Mouse (Mus musculus): ENCODE data around the gene Grb10. TPM values are rescaled to one million over a fixed set of nuclear protein-coding genes. Genes with fewer than 3 reads are reported as not detected.

Gene Grb10
- polyA plus RNA-seq, 1 experiment = 12.1 TPM

DNA sequence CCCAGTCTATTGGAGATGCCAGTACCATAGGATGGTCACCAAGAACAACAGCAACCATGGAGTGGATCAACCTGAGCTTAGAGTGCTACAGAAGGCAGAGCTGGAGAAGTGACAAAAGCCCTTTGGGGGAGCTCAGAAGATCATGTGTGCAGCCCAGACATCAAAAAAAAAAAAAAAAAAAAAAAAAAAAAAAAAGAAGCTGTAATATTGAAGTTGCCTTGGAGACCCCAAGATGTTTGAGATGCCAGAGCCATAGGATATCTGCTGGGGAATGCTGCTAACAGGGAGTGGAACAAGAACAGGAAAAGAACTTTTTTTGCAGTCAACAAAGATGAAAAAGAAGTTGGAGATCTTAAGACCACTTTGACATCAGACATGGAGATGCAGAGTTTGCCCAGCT lies 133.0 kb downstream of the Grb10 start:
- Histone ChIP-seq H3K27me3 (ENCODE audit: control insufficient read depth, insufficient read depth, low read length) (no peaks in the 10 kb centered on the region), H3K27ac (ENCODE audit: control insufficient read depth, insufficient read depth, low read depth, low read length) (no peak overlapping the region), H3K36me3 (ENCODE audit: control insufficient read depth, insufficient read depth, low read length) (no peaks in the 10 kb centered on the region), H3K4me1 (ENCODE audit: control insufficient read depth, insufficient read depth, low read length) (no peaks in the 10 kb centered on the region), H3K4me3 (ENCODE audit: control insufficient read depth, low read depth, low read length) (no peak overlapping the region)
- no peak for TF ChIP-seq CTCF (IDR thresholded peaks at IDR 0.05; ENCODE audit: control insufficient read depth, insufficient read depth, insufficient replicate concordance, low read depth, low read length)
- TF ChIP-seq POLR2A (IDR thresholded peaks at IDR 0.05; ENCODE audit: control insufficient read depth, low read depth, low read length) = no peak

DNA sequence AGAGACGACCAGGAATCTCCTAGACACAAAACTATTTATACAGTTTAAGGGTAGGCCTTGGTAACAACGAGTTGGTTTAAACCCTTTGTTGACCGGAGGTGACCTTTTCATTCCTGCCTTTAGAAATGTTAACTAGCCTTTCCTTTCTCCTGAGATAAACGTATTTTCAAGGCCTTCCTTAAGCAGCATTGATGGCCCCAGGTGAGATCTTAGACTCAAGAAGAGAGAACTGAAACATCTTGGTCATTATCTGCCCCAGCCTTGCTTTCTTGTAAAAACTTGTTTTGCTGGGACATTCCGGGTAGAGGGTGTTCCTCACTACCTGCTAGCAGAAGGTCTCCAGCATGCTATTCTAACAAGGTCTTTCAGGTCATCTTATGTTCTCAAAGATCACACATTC lies 133.5 kb downstream of the Grb10 start:
- H3K27ac ChIP-seq (ENCODE audit: control insufficient read depth, insufficient read depth, low read depth, low read length) = no peak overlapping the region
- H3K27me3 ChIP-seq (ENCODE audit: control insufficient read depth, insufficient read depth, low read length) = no peaks in the 10 kb centered on the region
- no peak for TF ChIP-seq POLR2A (IDR thresholded peaks at IDR 0.05; ENCODE audit: control insufficient read depth, low read depth, low read length)
- no peak for TF ChIP-seq CTCF (IDR thresholded peaks at IDR 0.05; ENCODE audit: control insufficient read depth, insufficient read depth, insufficient replicate concordance, low read depth, low read length)
- H3K4me3 ChIP-seq (ENCODE audit: control insufficient read depth, low read depth, low read length) = no peak overlapping the region
- no peaks in the 10 kb centered on the region for H3K36me3 ChIP-seq (ENCODE audit: control insufficient read depth, insufficient read depth, low read length)
- no peaks in the 10 kb centered on the region for H3K4me1 ChIP-seq (ENCODE audit: control insufficient read depth, insufficient read depth, low read length)

DNA sequence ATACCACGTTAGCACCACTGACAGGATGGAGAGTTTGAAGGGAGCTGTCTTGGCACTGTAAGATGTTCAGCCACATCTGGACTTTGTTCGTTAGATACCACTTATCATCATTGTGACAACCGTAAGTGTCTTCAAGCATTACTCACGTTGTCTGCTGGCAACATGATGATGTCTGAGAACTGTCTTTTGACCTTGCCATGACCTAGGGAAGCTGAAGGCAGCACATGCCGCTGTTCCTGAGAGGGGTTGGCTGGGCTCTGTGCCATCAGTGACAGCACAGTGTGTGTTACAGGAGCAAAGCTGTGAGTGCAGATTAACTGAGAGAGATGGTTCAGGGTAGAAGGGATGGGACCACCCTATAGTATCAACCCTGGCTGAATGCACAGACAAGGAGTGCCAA lies 137.0 kb downstream of the Grb10 start:
- Histone ChIP-seq H3K4me3 (ENCODE audit: control insufficient read depth, low read depth, low read length) (no peak overlapping the region), H3K36me3 (ENCODE audit: control insufficient read depth, insufficient read depth, low read length) (no peaks in the 10 kb centered on the region), H3K27me3 (ENCODE audit: control insufficient read depth, insufficient read depth, low read length) (no peaks in the 10 kb centered on the region), H3K27ac (ENCODE audit: control insufficient read depth, insufficient read depth, low read depth, low read length) (no peak overlapping the region), H3K4me1 (ENCODE audit: control insufficient read depth, insufficient read depth, low read length) (no peaks in the 10 kb centered on the region)
- TF ChIP-seq POLR2A (IDR thresholded peaks at IDR 0.05; ENCODE audit: control insufficient read depth, low read depth, low read length) (no peak), CTCF (IDR thresholded peaks at IDR 0.05; ENCODE audit: control insufficient read depth, insufficient read depth, insufficient replicate concordance, low read depth, low read length) (no peak)

DNA sequence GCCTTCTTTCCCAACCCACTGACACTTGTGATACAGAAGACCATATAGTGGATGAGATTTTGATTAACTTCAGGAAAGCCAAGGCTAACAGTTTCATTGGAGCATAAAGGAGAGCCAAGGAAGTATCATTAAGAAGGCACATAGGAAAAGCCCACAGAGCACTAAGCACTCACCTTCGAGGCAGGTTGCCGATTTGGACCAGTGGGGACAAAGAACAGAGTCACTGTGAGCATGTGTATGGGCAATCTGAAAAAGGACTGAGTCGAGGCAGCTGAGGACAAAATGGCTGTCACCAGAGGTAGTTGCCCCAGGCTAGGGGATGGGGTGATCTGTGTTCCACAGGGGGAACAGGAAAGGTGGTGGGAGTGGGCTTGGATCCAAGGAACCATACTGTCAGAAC lies 140.0 kb downstream of the Grb10 start:
- Histone ChIP-seq H3K27ac (ENCODE audit: control insufficient read depth, insufficient read depth, low read depth, low read length) (no peak overlapping the region), H3K36me3 (ENCODE audit: control insufficient read depth, insufficient read depth, low read length) (no peaks in the 10 kb centered on the region), H3K4me3 (ENCODE audit: control insufficient read depth, low read depth, low read length) (no peak overlapping the region), H3K27me3 (ENCODE audit: control insufficient read depth, insufficient read depth, low read length) (no peaks in the 10 kb centered on the region), H3K4me1 (ENCODE audit: control insufficient read depth, insufficient read depth, low read length) (no peaks in the 10 kb centered on the region)
- TF ChIP-seq POLR2A (IDR thresholded peaks at IDR 0.05; ENCODE audit: control insufficient read depth, low read depth, low read length) = no peak
- TF ChIP-seq CTCF (IDR thresholded peaks at IDR 0.05; ENCODE audit: control insufficient read depth, insufficient read depth, insufficient replicate concordance, low read depth, low read length) = no peak

DNA sequence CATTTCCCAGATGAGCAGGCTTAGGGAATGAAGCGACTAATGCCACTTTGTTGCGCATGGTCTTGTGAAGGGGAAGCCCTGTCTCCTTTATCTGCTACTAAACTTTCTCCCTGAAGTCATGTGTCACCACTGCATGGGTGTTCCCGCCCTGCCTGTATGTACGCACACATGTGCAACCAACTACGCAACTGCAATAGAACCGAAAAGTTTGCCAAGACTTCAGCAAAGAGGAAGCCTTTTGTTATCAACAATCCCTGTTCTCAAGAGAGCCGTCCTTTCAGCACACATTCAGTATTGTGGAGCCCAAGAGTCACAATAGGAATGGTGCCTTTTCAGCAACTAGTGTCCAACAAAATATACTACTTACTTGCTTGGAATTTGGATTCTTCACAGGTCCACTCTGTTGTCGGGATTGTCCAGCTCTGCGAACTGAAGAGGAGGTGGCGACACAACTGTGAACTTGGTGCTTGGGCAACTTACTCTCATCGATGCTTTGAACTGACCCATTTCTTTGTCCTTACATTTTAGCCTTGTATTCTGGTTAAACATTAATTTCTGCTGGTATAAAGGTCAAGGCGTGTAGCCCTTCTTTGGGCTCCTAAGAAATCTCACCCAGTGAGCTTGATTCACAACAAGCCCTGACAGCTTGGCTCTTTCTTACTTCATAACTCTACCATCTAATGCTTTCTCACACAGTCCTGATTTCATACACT lies 140.7 kb downstream of the Grb10 start, which contains the start of gene Ddc:
Gene Ddc (minus strand): TSS at position 500 of the 713 bp plus-strand sequence.
- TF ChIP-seq CTCF (IDR thresholded peaks at IDR 0.05; ENCODE audit: control insufficient read depth, insufficient read depth, insufficient replicate concordance, low read depth, low read length) = no peak
- TF ChIP-seq POLR2A (IDR thresholded peaks at IDR 0.05; ENCODE audit: control insufficient read depth, low read depth, low read length) = no peak
- Histone ChIP-seq H3K36me3 (ENCODE audit: control insufficient read depth, insufficient read depth, low read length) (no peaks in the 10 kb centered on the region), H3K27ac (ENCODE audit: control insufficient read depth, insufficient read depth, low read depth, low read length) (no peak within 1 kb of the TSS), H3K4me1 (ENCODE audit: control insufficient read depth, insufficient read depth, low read length) (no peaks in the 10 kb centered on the region), H3K4me3 (ENCODE audit: control insufficient read depth, low read depth, low read length) (no peak within 1 kb of the TSS), H3K27me3 (ENCODE audit: control insufficient read depth, insufficient read depth, low read length) (no peaks in the 10 kb centered on the region)

DNA sequence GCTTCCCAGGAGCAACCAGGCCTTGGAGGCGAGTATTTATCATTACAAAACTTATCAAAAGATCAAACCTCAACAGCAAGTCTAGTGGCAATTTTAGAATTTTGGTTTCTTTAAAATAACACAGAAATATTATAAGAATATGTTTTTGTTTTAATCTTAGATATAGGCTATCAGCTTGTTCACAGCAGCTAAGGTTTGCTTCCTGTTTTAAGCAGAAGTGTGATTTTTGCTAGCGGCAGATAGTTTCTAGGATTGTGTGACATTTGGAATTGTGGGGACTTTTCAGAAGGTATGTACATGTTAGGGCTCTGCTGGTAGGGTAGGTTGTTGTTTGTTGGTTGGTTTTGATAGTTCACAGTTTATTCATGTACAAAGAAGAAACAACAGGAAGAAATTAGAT lies 143.0 kb downstream of the Grb10 start:
- H3K27me3 ChIP-seq (ENCODE audit: control insufficient read depth, insufficient read depth, low read length) = no peaks in the 10 kb centered on the region
- H3K36me3 ChIP-seq (ENCODE audit: control insufficient read depth, insufficient read depth, low read length) = no peaks in the 10 kb centered on the region
- H3K4me3 ChIP-seq (ENCODE audit: control insufficient read depth, low read depth, low read length) = no peak overlapping the region
- H3K4me1 ChIP-seq (ENCODE audit: control insufficient read depth, insufficient read depth, low read length) = no peaks in the 10 kb centered on the region
- no peak overlapping the region for H3K27ac ChIP-seq (ENCODE audit: control insufficient read depth, insufficient read depth, low read depth, low read length)
- TF ChIP-seq CTCF (IDR thresholded peaks at IDR 0.05; ENCODE audit: control insufficient read depth, insufficient read depth, insufficient replicate concordance, low read depth, low read length) = no peak

DNA sequence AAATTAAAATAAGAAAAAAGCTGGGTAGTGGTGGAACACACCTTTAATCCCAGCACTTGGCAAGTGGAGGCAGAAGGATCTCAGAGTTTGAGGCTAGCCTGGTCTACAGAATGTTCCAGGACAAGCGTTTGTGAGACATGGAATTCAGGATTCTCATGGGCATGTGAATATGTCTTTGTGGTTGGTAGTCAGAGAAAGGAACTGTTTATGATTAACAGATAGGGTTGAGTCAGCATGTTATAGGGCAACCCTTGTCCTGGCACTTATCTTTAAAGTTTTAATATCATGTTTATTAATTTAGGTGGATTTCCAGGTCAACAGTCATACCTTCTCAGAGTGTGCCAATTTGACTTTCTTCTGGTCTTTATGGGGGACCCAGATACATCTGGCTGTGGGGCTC lies 144.7 kb downstream of the Grb10 start:
- no peak overlapping the region for H3K4me3 ChIP-seq (ENCODE audit: control insufficient read depth, low read depth, low read length)
- H3K36me3 ChIP-seq (ENCODE audit: control insufficient read depth, insufficient read depth, low read length) = no peaks in the 10 kb centered on the region
- no peaks in the 10 kb centered on the region for H3K27me3 ChIP-seq (ENCODE audit: control insufficient read depth, insufficient read depth, low read length)
- TF ChIP-seq POLR2A (IDR thresholded peaks at IDR 0.05; ENCODE audit: control insufficient read depth, low read depth, low read length) = no peak
- TF ChIP-seq CTCF (IDR thresholded peaks at IDR 0.05; ENCODE audit: control insufficient read depth, insufficient read depth, insufficient replicate concordance, low read depth, low read length) = no peak
- H3K4me1 ChIP-seq (ENCODE audit: control insufficient read depth, insufficient read depth, low read length) = no peaks in the 10 kb centered on the region
- no peak overlapping the region for H3K27ac ChIP-seq (ENCODE audit: control insufficient read depth, insufficient read depth, low read depth, low read length)

Data from testis, adult 2 months (tissue).